Comparison of ENCODE assay signal across 8 mouse cellular contexts in the genomic region with DNA sequence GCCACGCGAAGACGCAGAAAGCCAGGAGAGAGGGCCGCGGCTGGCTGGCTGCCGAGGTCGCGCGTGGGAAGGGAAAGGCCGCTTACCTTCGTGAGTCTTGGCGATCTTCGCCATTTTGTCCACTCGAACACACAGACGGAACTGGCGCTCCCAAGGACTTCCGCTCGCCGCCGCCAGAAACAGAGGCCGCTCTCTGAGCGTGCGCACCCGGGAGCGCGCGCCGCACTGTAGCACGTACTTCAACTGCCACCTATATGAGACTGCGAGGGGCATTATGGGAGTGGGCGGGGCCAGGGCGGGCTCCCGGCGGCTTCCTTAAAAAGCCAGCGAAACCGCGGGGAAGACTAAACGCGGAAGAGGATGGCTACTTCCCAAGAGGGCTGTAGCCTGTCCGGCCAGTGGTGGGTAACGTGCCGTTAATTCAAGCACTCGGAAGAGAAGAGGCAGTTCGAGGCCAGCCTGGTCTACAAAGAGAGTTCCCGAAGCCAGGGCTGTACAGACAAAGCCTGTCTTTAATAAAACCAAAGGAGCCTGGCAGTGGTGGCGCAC. TPM values are rescaled to one million over a fixed set of nuclear protein-coding genes. Genes with fewer than 3 reads are reported as not detected.
DNase-seq lines count a peak whose midpoint lies in the region; ATAC-seq and TF ChIP-seq lines count a peak whose summit lies in the region.

A gene (minus strand): TSS at position 229 of the 549 bp plus-strand sequence.

- WGBS in kidney, embryonic 14.5 days, result 2% methylated on average over 46 of the region's 46 CpGs
- WGBS in limb, embryonic 15.5 days, result 2% methylated on average over 46 of the region's 46 CpGs

- H3K27me3 ChIP-seq in kidney, embryonic 14.5 days (ENCODE audit: control insufficient read depth, insufficient read depth, low read length), result no peaks in the 10 kb centered on the region
- H3K27me3 ChIP-seq in limb, embryonic 15.5 days, result no peaks in the 10 kb centered on the region

- H3K4me2 ChIP-seq in kidney, embryonic 14.5 days (replicated peaks; ENCODE audit: low read depth, low read length), result peak within 1 kb of the TSS; percentile 51
- H3K4me2 ChIP-seq in limb, embryonic 15.5 days, result peak within 1 kb of the TSS; percentile 51

- no peaks in the 10 kb centered on the region for H3K9me3 ChIP-seq in kidney, embryonic 14.5 days (ENCODE audit: control insufficient read depth, low read length)
- H3K9me3 ChIP-seq in limb, embryonic 15.5 days, result no peaks in the 10 kb centered on the region

- TF ChIP-seq CTCF in bone marrow macrophage, adult 2 months (IDR thresholded peaks at IDR 0.05; ENCODE audit: low read depth, low read length), result no peak
- TF ChIP-seq CTCF in embryonic fibroblast, embryonic 13.5 days (IDR thresholded peaks at IDR 0.05; ENCODE audit: borderline replicate concordance, insufficient read depth, low read length), result no peak

- TF ChIP-seq POLR2A in bone marrow macrophage, adult 2 months (IDR thresholded peaks at IDR 0.05; ENCODE audit: borderline replicate concordance, low read depth, low read length), result 0 out of 2 replicates have a peak, but pooled peaks have one; percentile 17
- TF ChIP-seq POLR2A in embryonic fibroblast, embryonic 13.5 days (IDR thresholded peaks at IDR 0.05; ENCODE audit: low read depth, low read length), result peak; percentile 96

- peak within 1 kb of the TSS; percentile 99 for H3K9ac ChIP-seq in kidney, embryonic 14.5 days (ENCODE audit: low read depth, low read length)
- peak within 1 kb of the TSS; percentile 96 for H3K9ac ChIP-seq in limb, embryonic 15.5 days

- H3K36me3 ChIP-seq in kidney, embryonic 14.5 days (ENCODE audit: control insufficient read depth, insufficient read depth, low read length), result no peaks in the 10 kb centered on the region
- H3K36me3 ChIP-seq in limb, embryonic 15.5 days, result no peaks in the 10 kb centered on the region

- peak; percentile 99 for ATAC-seq in kidney, embryonic 14.5 days (ENCODE audit: low FRiP score, low TSS enrichment)
- ATAC-seq in limb, embryonic 15.5 days (ENCODE audit: insufficient number of reproducible peaks, low FRiP score, low TSS enrichment, low read depth), result peak; percentile 99

- DNase-seq in A20 (ENCODE audit: low read depth, low spot score), result peak; percentile 99
- DNase-seq in heart, adult 9 months (ENCODE audit: low spot score in 2 of 2), result peak; percentile 96 to 97
- peak; percentile 87 to 92 for DNase-seq in monocyte, adult 2 months (ENCODE audit: low read depth in 1 of 2, low spot score in 2 of 2)
- peak; percentile 96 to 97 for DNase-seq in spleen, postnatal 36 days (ENCODE audit: low spot score in 2 of 2)

- H3K4me1 ChIP-seq in bone marrow macrophage, adult 2 months (ENCODE audit: control insufficient read depth, insufficient read depth, low read length), result peaks cover 19% of the 10 kb centered on the region
- peaks cover 4% of the 10 kb centered on the region; the same call in 1 of the 2 replicates for H3K4me1 ChIP-seq in embryonic fibroblast, embryonic 13.5 days (ENCODE audit: control insufficient read depth, insufficient read depth, low read length)
- peaks cover 2% of the 10 kb centered on the region; the same call in 1 of the 2 replicates for H3K4me1 ChIP-seq in kidney, embryonic 14.5 days (ENCODE audit: control insufficient read depth, insufficient read depth, low read length)
- H3K4me1 ChIP-seq in limb, embryonic 15.5 days, result peaks cover 5% of the 10 kb centered on the region; the same call in 1 of the 2 replicates

- peak within 1 kb of the TSS; percentile 87 for H3K4me3 ChIP-seq in bone marrow macrophage, adult 2 months (ENCODE audit: insufficient read depth, low read length)
- H3K4me3 ChIP-seq in embryonic fibroblast, embryonic 13.5 days (ENCODE audit: insufficient read depth, low read length), result peak within 1 kb of the TSS; percentile 100
- peak within 1 kb of the TSS; percentile 99 for H3K4me3 ChIP-seq in kidney, embryonic 14.5 days (ENCODE audit: low read length)
- H3K4me3 ChIP-seq in limb, embryonic 15.5 days, result peak within 1 kb of the TSS; percentile 88

- peak within 1 kb of the TSS; percentile 93 for H3K27ac ChIP-seq in bone marrow macrophage, adult 2 months (ENCODE audit: insufficient read depth, low read depth, low read length)
- peak within 1 kb of the TSS; percentile 62 for H3K27ac ChIP-seq in embryonic fibroblast, embryonic 13.5 days (ENCODE audit: insufficient read depth, low read length)
- peak within 1 kb of the TSS; percentile 93 for H3K27ac ChIP-seq in kidney, embryonic 14.5 days (ENCODE audit: low read depth, low read length)
- H3K27ac ChIP-seq in limb, embryonic 15.5 days, result peak within 1 kb of the TSS; percentile 96

RNA-seq across cellular contexts. Expression of the gene that starts here (rescaled TPM):
- polyA plus RNA-seq in bone marrow macrophage, adult 2 months (2012; ENCODE audit: insufficient read depth, insufficient read length, missing spikeins), result 250 and 278 TPM in 2 replicates
- 246 and 258 TPM in 2 replicates for polyA plus RNA-seq in embryonic fibroblast, embryonic 13.5 days (2011; ENCODE audit: insufficient read length, low read depth, missing spikeins)
- polyA plus RNA-seq in kidney, embryonic 14.5 days (2014; fragmentation: Nextera tagmentation; extraction: Ambion mirVana), result 309 and 336 TPM in 2 replicates
- polyA plus RNA-seq in limb, embryonic 15.5 days (2015; fragmentation: Nextera tagmentation; extraction: Ambion mirVana), result 297 and 300 TPM in 2 replicates

Comparison
In these comparisons a context has a peak if more than half of its experiments do, and no peak if none do; other contexts are left out.
1. Peak in every context shown above with its lines: DNase-seq, ATAC-seq, H3K4me3 ChIP-seq and H3K27ac ChIP-seq.